Comparison of ENCODE assay signal across 21 mouse cellular contexts in genomic region chr10:96752531-96752930, GRCm38 (mm10).
A peak's percentile ranks its signal among the peaks of the same experiment; 100 is the strongest.
DNase-seq lines count a peak whose midpoint lies in the region; ATAC-seq and TF ChIP-seq lines count a peak whose summit lies in the region.
"Had no signal": no experiment of that assay in that cellular context is flagged by ENCODE, and none has a peak within 500 bp of the region (broad histone marks: within the 10 kb centered on the region; RNA-seq: fewer than 3 reads in every experiment).

No protein-coding gene starts in this region.

- no peak for TF ChIP-seq EP300 in heart, postnatal 0 days (IDR thresholded peaks at IDR 0.05; ENCODE audit: low read depth)

- no peaks in the 10 kb centered on the region for H3K9me3 ChIP-seq in heart, embryonic 13.5 days
- H3K9me3 ChIP-seq in kidney, postnatal 0 days (replicated peaks; ENCODE audit: low read length) = no peaks in the 10 kb centered on the region
- no peaks in the 10 kb centered on the region for H3K9me3 ChIP-seq in heart, postnatal 0 days (replicated peaks; ENCODE audit: control insufficient read depth, low read length)
- H3K9me3 ChIP-seq: limb, embryonic 13.5 days; megakaryocyte, embryonic 14.5 days; neural tube, embryonic 12.5 days had no signal

- WGBS in heart, embryonic 13.5 days = 80% methylated on average over 5 of the region's 5 CpGs
- WGBS in kidney, postnatal 0 days = 88% methylated on average over 5 of the region's 5 CpGs
- WGBS in heart, postnatal 0 days = 85% methylated on average over 5 of the region's 5 CpGs

- no peaks in the 10 kb centered on the region for H3K36me3 ChIP-seq in heart, embryonic 13.5 days
- no peaks in the 10 kb centered on the region for H3K36me3 ChIP-seq in kidney, postnatal 0 days (ENCODE audit: insufficient read depth, low read length)
- no peaks in the 10 kb centered on the region for H3K36me3 ChIP-seq in heart, postnatal 0 days (replicated peaks; ENCODE audit: control insufficient read depth, insufficient read depth, low read length)
- H3K36me3 ChIP-seq: G1E; limb, embryonic 13.5 days; neural tube, embryonic 12.5 days had no signal

- no peak overlapping the region for H3K4me3 ChIP-seq in heart, embryonic 13.5 days
- no peak overlapping the region for H3K4me3 ChIP-seq in kidney, postnatal 0 days (replicated peaks; ENCODE audit: low read depth, low read length)
- H3K4me3 ChIP-seq in heart, postnatal 0 days (ENCODE audit: low read depth, low read length) = no peak overlapping the region
- H3K4me3 ChIP-seq: erythroblast, embryonic 14.5 days; limb, embryonic 13.5 days; neural tube, embryonic 12.5 days had no signal

- no peak for TF ChIP-seq CTCF in kidney, postnatal 0 days (IDR thresholded peaks at IDR 0.05; ENCODE audit: low read depth)
- TF ChIP-seq CTCF in heart, postnatal 0 days (IDR thresholded peaks at IDR 0.05; ENCODE audit: low read depth) = no peak

- H3K9ac ChIP-seq in heart, embryonic 13.5 days = no peak overlapping the region
- H3K9ac ChIP-seq in kidney, postnatal 0 days (ENCODE audit: low read depth, low read length) = no peak overlapping the region
- no peak overlapping the region for H3K9ac ChIP-seq in heart, postnatal 0 days (replicated peaks; ENCODE audit: low read depth, low read length)
- H3K9ac ChIP-seq: hindbrain, embryonic 14.5 days; limb, embryonic 13.5 days; neural tube, embryonic 12.5 days had no signal

- H3K27ac ChIP-seq in heart, embryonic 13.5 days (replicated peaks) = peak overlapping the region; percentile 87
- 0 out of 2 replicates have a peak overlapping the region, but pooled peaks have one; percentile 1 for H3K27ac ChIP-seq in kidney, postnatal 0 days
- peak overlapping the region; percentile 85 for H3K27ac ChIP-seq in heart, postnatal 0 days (ENCODE audit: low read depth)
- H3K27ac ChIP-seq: hindbrain, embryonic 14.5 days; limb, embryonic 13.5 days; neural tube, embryonic 12.5 days had no signal

- H3K4me1 ChIP-seq in heart, embryonic 13.5 days = peaks cover 71% of the 10 kb centered on the region
- 0 out of 2 replicates have a peak, but pooled peaks cover 2% of the 10 kb centered on the region for H3K4me1 ChIP-seq in kidney, postnatal 0 days (replicated peaks; ENCODE audit: insufficient read depth, low read length)
- H3K4me1 ChIP-seq in heart, postnatal 0 days (ENCODE audit: control insufficient read depth, insufficient read depth) = peaks cover 39% of the 10 kb centered on the region

- H3K4me2 ChIP-seq in heart, embryonic 13.5 days = no peak overlapping the region
- H3K4me2 ChIP-seq in kidney, postnatal 0 days (ENCODE audit: low read length) = no peak overlapping the region
- no peak overlapping the region for H3K4me2 ChIP-seq in heart, postnatal 0 days (ENCODE audit: low read depth, low read length)

- DNase-seq in heart, adult 11 months = peak; percentile 55
- DNase-seq in heart, postnatal 4 days = no peak
- DNase-seq in heart, postnatal 14 days = no peak
- no peak for DNase-seq in kidney, postnatal 0 days (ENCODE audit: low spot score)
- no peak for DNase-seq in kidney, adult 9 months
- DNase-seq in heart, postnatal 0 days (ENCODE audit: low spot score) = no peak
- DNase-seq in urinary bladder, postnatal 36 days (ENCODE audit: low spot score in 2 of 2) = no peak
- DNase-seq: adrenal gland, adult 8-10 months; gastrocnemius, postnatal 10 days; lung, postnatal 4 days; right cerebral cortex, postnatal 4 days; thymus, adult 2 months had no signal

- ATAC-seq in heart, embryonic 13.5 days (ENCODE audit: extremely low read depth, insufficient number of reproducible peaks, low FRiP score, low TSS enrichment) = no peak
- no peak for ATAC-seq in kidney, postnatal 0 days (replicated peaks; ENCODE audit: low FRiP score, low read depth)
- no peak for ATAC-seq in heart, postnatal 0 days (ENCODE audit: insufficient read depth, low read depth)
- ATAC-seq: intestine, postnatal 0 days; midbrain, embryonic 16.5 days had no signal

- H3K27me3 ChIP-seq in heart, embryonic 13.5 days (replicated peaks) = no peaks in the 10 kb centered on the region
- no peaks in the 10 kb centered on the region for H3K27me3 ChIP-seq in kidney, postnatal 0 days (ENCODE audit: insufficient read depth, low read length)
- H3K27me3 ChIP-seq in heart, postnatal 0 days (ENCODE audit: control insufficient read depth, insufficient read depth, low read length) = no peaks in the 10 kb centered on the region
- H3K27me3 ChIP-seq: limb, embryonic 13.5 days; megakaryocyte, embryonic 14.5 days; neural tube, embryonic 12.5 days had no signal

- intact Hi-C loops in heart, postnatal 14 days (cut with DNase I) = loop anchor here (5.0 to 10.0 kb wide), 2 partner anchors 538 to 560 kb away; no protein-coding TSS in a partner anchor

Comparison
In these comparisons a context has a peak if more than half of its experiments do, and no peak if none do; other contexts are left out.
1. H3K27ac ChIP-seq: peak in every context shown above with its lines; median percentile 87 in heart, embryonic 13.5 days; 85 in heart, postnatal 0 days; 1 in kidney, postnatal 0 days.